20 mouse cellular contexts compared by ENCODE assay signal in genomic region chr1:92104718-92105117, GRCm38 (mm10).
DNase-seq lines count a peak whose midpoint lies in the region; TF ChIP-seq lines count a peak whose summit lies in the region.
"Had no signal": no experiment of that assay in that cellular context is flagged by ENCODE, and none has a peak within 500 bp of the region (broad histone marks: within the 10 kb centered on the region; RNA-seq: fewer than 3 reads in every experiment).

No protein-coding gene starts in this region.

- H3K27ac ChIP-seq in bone marrow macrophage, adult 2 months (ENCODE audit: insufficient read depth, low read depth, low read length), result 0 out of 2 replicates have a peak overlapping the region, but pooled peaks have one; percentile 34
- H3K27ac ChIP-seq: embryonic facial prominence, embryonic 15.5 days; forebrain, embryonic 10.5 days; heart, adult 2 months; heart, embryonic 15.5 days; hindbrain, embryonic 13.5 days; hindbrain, postnatal 0 days; intestine, embryonic 15.5 days had no signal

- peaks cover 49% of the 10 kb centered on the region for H3K4me1 ChIP-seq in bone marrow macrophage, adult 2 months (ENCODE audit: control insufficient read depth, insufficient read depth, low read length)
- peaks cover 91% of the 10 kb centered on the region for H3K4me1 ChIP-seq in megakaryocyte, embryonic 14.5 days

- TF ChIP-seq POLR2A in bone marrow macrophage, adult 2 months (IDR thresholded peaks at IDR 0.05; ENCODE audit: borderline replicate concordance, low read depth, low read length), result no peak

- no peaks in the 10 kb centered on the region for H3K27me3 ChIP-seq in megakaryocyte, embryonic 14.5 days (replicated peaks)
- H3K27me3 ChIP-seq: embryonic facial prominence, embryonic 15.5 days; heart, embryonic 15.5 days; hindbrain, embryonic 13.5 days; intestine, embryonic 15.5 days had no signal

- H3K4me3 ChIP-seq in bone marrow macrophage, adult 2 months (ENCODE audit: insufficient read depth, low read length), result no peak overlapping the region
- H3K4me3 ChIP-seq in megakaryocyte, embryonic 14.5 days (replicated peaks), result peak overlapping the region; percentile 71
- H3K4me3 ChIP-seq: embryonic facial prominence, embryonic 15.5 days; erythroblast, embryonic 14.5 days; forebrain, embryonic 10.5 days; heart, adult 2 months; heart, embryonic 15.5 days; hindbrain, embryonic 13.5 days; intestine, embryonic 15.5 days had no signal

- H3K9me3 ChIP-seq in megakaryocyte, embryonic 14.5 days, result no peaks in the 10 kb centered on the region
- H3K9me3 ChIP-seq: embryonic facial prominence, embryonic 15.5 days; forebrain, embryonic 10.5 days; heart, embryonic 15.5 days; hindbrain, embryonic 13.5 days; intestine, embryonic 15.5 days had no signal

- DNase-seq in adrenal gland, adult (ENCODE audit: inconsistent age in 2 of 2, low spot score in 1 of 2), result peak; percentile 54 to 81
- DNase-seq in adrenal gland, postnatal 25 days, result no peak
- peak; percentile 37 for DNase-seq in naive thymus-derived CD4-positive, alpha-beta T cell, adult 2 months (ENCODE audit: low read depth)
- no peak for DNase-seq in left cerebral cortex, adult 9 months (ENCODE audit: low spot score in 2 of 2)
- no peak for DNase-seq in lung, postnatal 25 days (ENCODE audit: low spot score)
- DNase-seq: adrenal gland, postnatal 10 days; B cell, adult 2 months; cerebellum, adult 2 months; cerebellum, postnatal 10 days; heart, adult 2 months; heart, postnatal 14 days had no signal

- peaks cover 8% of the 10 kb centered on the region for H3K36me3 ChIP-seq in megakaryocyte, embryonic 14.5 days (replicated peaks; ENCODE audit: low read length)
- H3K36me3 ChIP-seq: embryonic facial prominence, embryonic 15.5 days; forebrain, embryonic 10.5 days; heart, embryonic 15.5 days; hindbrain, embryonic 13.5 days; intestine, embryonic 15.5 days had no signal

- no peak for TF ChIP-seq CTCF in bone marrow macrophage, adult 2 months (IDR thresholded peaks at IDR 0.05; ENCODE audit: low read depth, low read length)

Comparison
In these comparisons a context has a peak if more than half of its experiments do, and no peak if none do; other contexts are left out.
1. DNase-seq: peak in adrenal gland, adult (2 of 2) and naive thymus-derived CD4-positive, alpha-beta T cell, adult 2 months (single experiment); none in adrenal gland, postnatal 25 days (single experiment), left cerebral cortex, adult 9 months (0 of 2) and lung, postnatal 25 days (single experiment).